Mouse (Mus musculus) embryonic fibroblast, embryonic 13.5 days (primary cell): ENCODE results near the gene Lipc. TPM values are rescaled to one million over a fixed set of nuclear protein-coding genes. Genes with fewer than 3 reads are reported as not detected.
"Not testable (repeated sequence)": the region's sequence is repeated elsewhere in the genome, so short reads cannot be mapped to it uniquely, and the experiment has no call there.

Experiments
- H3K27ac ChIP-seq: 2 replicates; pipeline ENCODE4 v1.5.1; 2012; ENCODE audit warnings: low read length, control low read depth, inconsistent platforms; ENCODE audit not compliant: insufficient read depth
- H3K4me1 ChIP-seq: 2 replicates; pipeline ENCODE4 v1.6.1; 2011; ENCODE audit warnings: low read length; ENCODE audit not compliant: control insufficient read depth, insufficient read depth
- H3K4me3 ChIP-seq: 2 replicates; pipeline ENCODE4 v1.5.1; 2011; ENCODE audit warnings: mild to moderate bottlenecking, control low read depth, low read length; ENCODE audit not compliant: insufficient read depth
- CTCF ChIP-seq: IDR thresholded peaks from 2 replicates; pipeline ENCODE4 v1.5.1; 2011; ENCODE audit warnings: mild to moderate bottlenecking, control low read depth, low read length, moderate library complexity, borderline replicate concordance; ENCODE audit not compliant: insufficient read depth
- POLR2A ChIP-seq: IDR thresholded peaks from 2 replicates; pipeline ENCODE4 v1.6.1; 2011; ENCODE audit warnings: low read depth, mild to moderate bottlenecking, control low read depth, low read length, moderate library complexity
- polyA plus RNA-seq: library from polyadenylated mRNA; stranded (reverse); fragments of >200 nt; gene quantifications from 2 replicates; pipeline ENCODE4 v1.2.4, GENCODE M21; 2011; ENCODE audit warnings: low read depth; ENCODE audit not compliant: missing spikeins, insufficient read length

Lipc gene
- polyA plus RNA-seq, 1 experiment: not detected

GRCm38 (mm10) chr9:70872675-70873074 is 79.4 kb downstream of the Lipc start:
- Histone ChIP-seq H3K27ac (no peak overlapping the region), H3K4me1 (no peaks in the 10 kb centered on the region), H3K4me3 (no peak overlapping the region)
- TF ChIP-seq POLR2A (no peak), CTCF (no peak)

GRCm38 (mm10) chr9:70870326-70870725 is 81.7 kb downstream of the Lipc start:
- H3K4me3 ChIP-seq: no peak overlapping the region

GRCm38 (mm10) chr9:70869169-70869873 is 82.7 kb downstream of the Lipc start:
- H3K4me3 ChIP-seq: no peak overlapping the region
- H3K27ac ChIP-seq: no peak overlapping the region
- no peaks in the 10 kb centered on the region for H3K4me1 ChIP-seq
- no peak for TF ChIP-seq CTCF
- TF ChIP-seq POLR2A: no peak

More at GRCm38 (mm10) chr9:70870326-70870725, 81.7 kb downstream of the Lipc start:
- no peak for TF ChIP-seq CTCF
- TF ChIP-seq POLR2A: no peak
- no peak overlapping the region for H3K27ac ChIP-seq
- H3K4me1 ChIP-seq: no peaks in the 10 kb centered on the region

DNA sequence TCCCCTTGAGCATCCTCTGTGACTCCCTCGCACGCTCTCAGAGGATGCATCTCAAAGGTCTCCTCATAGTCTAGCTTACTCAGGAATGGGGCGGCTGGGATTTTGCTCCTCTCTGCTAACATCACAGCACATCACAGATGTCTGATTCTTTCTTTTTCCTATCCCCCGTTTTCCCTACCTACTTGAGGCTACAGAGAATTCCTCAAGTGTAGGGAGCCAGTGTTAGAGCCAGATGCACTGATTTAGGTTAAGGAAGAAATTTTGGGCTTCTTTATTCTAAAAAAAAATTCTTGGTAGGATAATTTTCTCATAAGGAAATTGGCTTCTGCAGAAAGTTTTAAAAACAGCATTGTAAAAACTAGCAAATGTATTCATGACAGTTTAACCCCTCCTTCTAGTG is 84.6 kb downstream of the Lipc start:
- TF ChIP-seq CTCF (no peak), POLR2A (no peak)
- Histone ChIP-seq H3K27ac (no peak overlapping the region), H3K4me1 (0 out of 2 replicates have a peak, but pooled peaks cover 4% of the 10 kb centered on the region), H3K4me3 (no peak overlapping the region)

DNA sequence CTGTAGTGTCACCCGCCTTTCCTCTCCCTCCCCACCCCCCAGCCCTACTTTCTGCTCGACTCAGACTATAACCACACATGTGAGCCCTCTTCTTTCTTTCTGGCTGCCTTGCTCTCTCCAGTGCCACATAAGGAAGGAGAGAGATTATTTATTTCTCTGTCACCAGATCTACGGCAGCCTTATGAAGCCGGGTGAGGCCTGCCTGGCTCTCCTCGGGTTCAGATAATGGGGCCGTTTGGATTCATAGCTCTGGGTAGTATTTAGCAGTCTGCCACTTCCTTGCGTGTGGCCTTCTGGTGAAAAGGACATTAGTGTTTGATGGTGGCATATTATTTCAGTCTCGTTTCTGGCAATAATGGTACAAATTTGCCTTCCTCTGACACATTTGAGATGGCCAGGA is 88.0 kb downstream of the Lipc start:
- TF ChIP-seq POLR2A (no peak), CTCF (no peak)
- Histone ChIP-seq H3K4me3 (no peak overlapping the region), H3K27ac (no peak overlapping the region), H3K4me1 (0 out of 2 replicates have a peak, but pooled peaks cover 4% of the 10 kb centered on the region)

DNA sequence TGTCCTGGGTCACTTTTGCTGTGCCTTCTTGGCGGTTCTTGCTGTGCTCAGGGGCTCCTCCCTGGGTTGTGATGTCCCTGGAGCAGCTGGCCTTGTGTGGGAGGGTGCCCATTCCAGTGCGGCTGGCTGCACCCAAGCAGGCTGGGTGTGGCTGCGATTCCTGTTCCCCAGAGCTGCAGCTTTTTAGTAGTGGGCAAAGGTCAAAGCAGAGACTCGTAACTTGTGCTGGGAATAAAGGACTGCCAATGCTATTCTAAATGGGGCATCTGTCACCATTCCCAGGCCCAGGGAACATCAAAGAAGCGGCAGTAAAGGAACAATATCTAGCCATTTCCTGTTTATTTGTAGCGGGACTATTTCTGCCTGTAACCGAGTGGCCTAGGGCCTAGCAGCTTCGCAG is 88.7 kb downstream of the Lipc start:
- Histone ChIP-seq H3K27ac (no peak overlapping the region), H3K4me3 (no peak overlapping the region)
- no peak for TF ChIP-seq CTCF

DNA sequence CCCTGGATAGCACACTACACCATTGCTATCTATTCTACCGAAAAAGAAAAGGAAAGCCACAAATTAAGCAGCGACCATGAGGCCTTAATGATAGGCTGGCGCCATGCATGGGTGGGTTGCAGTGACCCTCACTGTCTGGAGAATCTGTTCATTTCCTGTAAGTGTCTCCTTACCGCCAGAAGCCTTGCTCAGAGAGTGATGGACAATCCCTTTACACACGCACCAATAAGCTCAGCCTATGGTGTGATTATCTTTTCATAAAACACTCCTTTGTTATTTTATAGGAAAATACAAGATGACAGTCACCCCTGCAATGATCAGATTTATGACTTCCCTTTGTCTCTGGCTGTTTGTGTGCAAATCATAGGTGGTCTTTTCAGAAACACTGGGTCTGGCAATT is 92.8 kb downstream of the Lipc start:
- TF ChIP-seq CTCF (no peak), POLR2A (no peak)
- Histone ChIP-seq H3K27ac (no peak overlapping the region), H3K4me1 (0 out of 2 replicates have a peak, but pooled peaks cover 4% of the 10 kb centered on the region), H3K4me3 (no peak overlapping the region)

More for the DNA sequence above, 88.7 kb downstream of the Lipc start:
- H3K4me1 ChIP-seq: 0 out of 2 replicates have a peak, but pooled peaks cover 4% of the 10 kb centered on the region

GRCm38 (mm10) chr9:70855868-70856267 is 96.2 kb downstream of the Lipc start:
- TF ChIP-seq POLR2A (no peak), CTCF (no peak)
- H3K27ac ChIP-seq: no peak overlapping the region
- no peaks in the 10 kb centered on the region for H3K4me1 ChIP-seq
- no peak overlapping the region for H3K4me3 ChIP-seq

- H3K4me1 ChIP-seq: no peaks in the 10 kb centered on the region
- no peak overlapping the region for H3K4me3 ChIP-seq
- H3K27ac ChIP-seq: no peak overlapping the region
- no peak for TF ChIP-seq POLR2A
These were observed 97.1 kb downstream of the Lipc start for GRCm38 (mm10) chr9:70854950-70855349.

- not testable (repeated sequence) for H3K27ac ChIP-seq, H3K4me3 ChIP-seq, H3K4me1 ChIP-seq
These were observed 98.9 kb downstream of the Lipc start for GRCm38 (mm10) chr9:70853081-70853480.

DNA sequence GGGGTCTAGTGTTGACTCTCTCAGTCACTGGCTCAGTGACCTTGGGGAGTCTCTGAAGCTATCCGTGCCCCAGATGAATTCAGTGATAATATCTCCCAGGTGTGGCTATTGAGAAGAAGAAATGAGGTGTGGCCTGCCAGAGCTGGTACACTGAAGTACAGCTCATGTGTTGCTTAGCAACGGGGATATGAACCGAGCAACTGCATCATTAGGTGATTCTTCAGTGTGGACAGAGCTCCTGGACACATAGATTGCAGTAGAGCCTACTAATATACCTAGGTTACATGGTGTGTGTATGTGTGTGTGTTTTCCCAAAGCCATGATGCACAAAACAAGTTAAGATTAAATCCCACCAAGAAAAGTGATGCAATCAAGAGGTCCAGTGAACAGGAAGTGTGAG is 100.5 kb downstream of the Lipc start:
- H3K27ac ChIP-seq: no peak overlapping the region
- no peak overlapping the region for H3K4me3 ChIP-seq
- TF ChIP-seq CTCF: no peak
- no peak for TF ChIP-seq POLR2A
- H3K4me1 ChIP-seq: no peaks in the 10 kb centered on the region
